Mouse (Mus musculus) intestine, postnatal 0 days (tissue): ENCODE data around the gene Wdr90. TPM values are rescaled to one million over a fixed set of nuclear protein-coding genes. Genes with fewer than 3 reads are reported as not detected.

Experiments
- ATAC-seq: fragments of 200-750 bp; cut with Nextera tagmentation; 2 replicates; pipeline ENCODE4 v1.8.0; 2017; ENCODE audit warnings: mild to moderate bottlenecking, moderate TSS enrichment, moderate library complexity
- H3K27ac ChIP-seq: fragments of 300-500 bp; sonication (generic); 2 replicates; pipeline ENCODE4 v1.5.1; 2014; ENCODE audit warnings: mild to moderate bottlenecking, low read depth, low read length, moderate library complexity
- H3K27me3 ChIP-seq: fragments of 300-500 bp; sonication (generic); replicated peaks from 2 replicates; pipeline ENCODE4 v1.6.1; 2014; ENCODE audit warnings: low read length, mixed read lengths; ENCODE audit not compliant: control insufficient read depth, insufficient read depth
- H3K36me3 ChIP-seq: fragments of 300-500 bp; sonication (generic); 2 replicates; pipeline ENCODE4 v1.6.1; 2014; ENCODE audit warnings: mild to moderate bottlenecking, moderate library complexity; ENCODE audit not compliant: control insufficient read depth, insufficient read depth
- H3K4me1 ChIP-seq: fragments of 300-500 bp; sonication (generic); replicated peaks from 2 replicates; pipeline ENCODE4 v1.6.1; 2014; ENCODE audit warnings: antibody characterized with exemption, low read length, mixed read lengths; ENCODE audit not compliant: control insufficient read depth, insufficient read depth
- H3K4me2 ChIP-seq: fragments of 300-500 bp; sonication (generic); replicated peaks from 2 replicates; pipeline ENCODE4 v1.6.1; 2014; ENCODE audit warnings: low read depth, mild to moderate bottlenecking, moderate library complexity
- H3K4me3 ChIP-seq: fragments of 300-500 bp; sonication (generic); 2 replicates; pipeline ENCODE4 v1.5.1; 2014; ENCODE audit warnings: low read depth, low read length
- H3K9ac ChIP-seq: fragments of 300-500 bp; sonication (generic); 2 replicates; pipeline ENCODE4 v1.6.1; 2014; ENCODE audit warnings: mild to moderate bottlenecking, low read depth, low read length
- H3K9me3 ChIP-seq: fragments of 300-500 bp; sonication (generic); 2 replicates; pipeline ENCODE4 v1.6.1; 2016; ENCODE audit warnings: mixed run types; ENCODE audit not compliant: control insufficient read depth
- CTCF ChIP-seq: sonication (generic); IDR thresholded peaks from 2 replicates; pipeline ENCODE4 v1.5.1; 2016; ENCODE audit warnings: low read depth, mild to moderate bottlenecking, control low read depth, antibody characterized with exemption, moderate library complexity
- WGBS: fragments of 180-500 bp; shearing (Covaris S2); extraction: QIAGEN DNeasy Blood & Tissue Kit; methylation state at CpG from one replicate; pipeline ENCODE4 v1.1.7; 2014; 5-methylcytosine and 5-hydroxymethylcytosine counted together
- microRNA-seq: library from miRNA; unstranded; fragments of <30 nt; microRNA quantifications from one replicate; pipeline ENCODE4, GENCODE M21; 2016
- polyA plus RNA-seq: library from polyadenylated mRNA; unstranded; fragments of >200 nt; fragmentation: Nextera tagmentation; extraction: Ambion mirVana; gene quantifications from 2 replicates; pipeline ENCODE4 v1.2.1, GENCODE M21; 2015

The Wdr90 gene
- polyA plus RNA-seq, 1 experiment from 2014 or later = 2.5 TPM

GRCm38 (mm10) chr17:25795609-25796092 lies 65.7 kb downstream of the Wdr90 start, which contains the start of gene AC134908.4:
TSS of gene AC134908.4 (minus strand) at chr17:25795659.
- no peak for ATAC-seq
- Histone ChIP-seq H3K9ac (peak within 1 kb of the TSS; percentile 40; the same call in 1 of the 2 replicates), H3K4me3 (peak within 1 kb of the TSS; percentile 81), H3K4me1 (peaks cover 22% of the 10 kb centered on the region; the same call in 1 of the 2 replicates), H3K27ac (no peak within 1 kb of the TSS; the same call in 1 of the 2 replicates), H3K4me2 (peak within 1 kb of the TSS; percentile 93), H3K9me3 (no peaks in the 10 kb centered on the region), H3K36me3 (no peaks in the 10 kb centered on the region), H3K27me3 (no peaks in the 10 kb centered on the region)
- no peak for TF ChIP-seq CTCF
- WGBS = 48% methylated on average over 6 of the region's 6 CpGs

- Histone ChIP-seq H3K4me2 (no peak overlapping the region), H3K9ac (no peak overlapping the region), H3K4me1 (peaks cover 22% of the 10 kb centered on the region; the same call in 1 of the 2 replicates), H3K27me3 (no peaks in the 10 kb centered on the region), H3K27ac (no peak overlapping the region; the same call in 1 of the 2 replicates), H3K4me3 (no peak overlapping the region), H3K9me3 (no peaks in the 10 kb centered on the region), H3K36me3 (0 out of 2 replicates have a peak, but pooled peaks cover under 1% of the 10 kb centered on the region)
- 91% methylated on average over 17 of the region's 17 CpGs for WGBS
- no peak for ATAC-seq
- no peak for TF ChIP-seq CTCF
These were observed 66.3 kb downstream of the Wdr90 start for GRCm38 (mm10) chr17:25794998-25795397.

Small RNAs within 50 kb of the gene (microRNA-seq; reads per million reads assigned to microRNA genes)
- not detected for gene Mir3082

Other genes starting within 250 kb of the Wdr90 start
- 0.92 and 0.95 TPM in 2 replicates for gene Gng13, start 144.3 kb downstream of the Wdr90 start, polyA plus RNA-seq
- gene Chtf18, start 134.1 kb downstream of the Wdr90 start, polyA plus RNA-seq = 4.3 and 6.1 TPM in 2 replicates
- 6.7 and 7.2 TPM in 2 replicates for gene Rpusd1, start 133.8 kb downstream of the Wdr90 start, polyA plus RNA-seq
- gene Mslnl, start 125.5 kb downstream of the Wdr90 start, polyA plus RNA-seq = not detected in 2 replicates
- 48.2 and 57.0 TPM in 2 replicates for gene Msln, start 107.1 kb downstream of the Wdr90 start, polyA plus RNA-seq
- gene Narfl, start 87.7 kb downstream of the Wdr90 start, polyA plus RNA-seq = 20.2 and 21.7 TPM in 2 replicates
- 28.2 and 31.4 TPM in 2 replicates for gene Haghl, start 75.8 kb downstream of the Wdr90 start, polyA plus RNA-seq
- 0.09 and 0.18 TPM in 2 replicates for gene Ccdc78, start 74.9 kb downstream of the Wdr90 start, polyA plus RNA-seq
- 127 and 129 TPM in 2 replicates for gene Fam173a, start 68.6 kb downstream of the Wdr90 start, polyA plus RNA-seq
- gene AC134908.4, start 65.8 kb downstream of the Wdr90 start, polyA plus RNA-seq = not detected in 2 replicates
- gene Metrn, start 64.4 kb downstream of the Wdr90 start, polyA plus RNA-seq = 21.4 and 23.5 TPM in 2 replicates
- gene Fbxl16, start 52.4 kb downstream of the Wdr90 start, polyA plus RNA-seq = 1.1 and 1.5 TPM in 2 replicates
- 9.6 and 10.2 TPM in 2 replicates for gene Wdr24, start 37.9 kb downstream of the Wdr90 start, polyA plus RNA-seq
- 22.7 and 23.0 TPM in 2 replicates for gene Jmjd8, start 32.6 kb downstream of the Wdr90 start, polyA plus RNA-seq
- gene Stub1, start 28.1 kb downstream of the Wdr90 start, polyA plus RNA-seq = 245 and 246 TPM in 2 replicates
- 1.4 and 1.9 TPM in 2 replicates for gene Rhbdl1, start 24.2 kb downstream of the Wdr90 start, polyA plus RNA-seq
- gene Gm20683, start 19.7 kb downstream of the Wdr90 start, polyA plus RNA-seq = 0.54 and 0.90 TPM in 2 replicates
- gene Rhot2, start 16.6 kb downstream of the Wdr90 start, polyA plus RNA-seq = 18.1 and 20.4 TPM in 2 replicates
- 51.0 and 55.9 TPM in 2 replicates for gene Mcrip2, start 7.3 kb upstream of the Wdr90 start, polyA plus RNA-seq
- gene Mettl26, start 13.6 kb upstream of the Wdr90 start, polyA plus RNA-seq = 46.6 and 51.7 TPM in 2 replicates
- 0.14 and 0.27 TPM in 2 replicates for gene Wfikkn1, start 19.4 kb upstream of the Wdr90 start, polyA plus RNA-seq
- gene Rab40c, start 58.2 kb upstream of the Wdr90 start, polyA plus RNA-seq = 15.8 and 16.9 TPM in 2 replicates
- 34.9 and 37.2 TPM in 2 replicates for gene Pigq, start 83.4 kb upstream of the Wdr90 start, polyA plus RNA-seq
- not detected in 2 replicates for gene Nhlrc4, start 83.5 kb upstream of the Wdr90 start, polyA plus RNA-seq
- gene A930017K11Rik, start 91.1 kb upstream of the Wdr90 start, polyA plus RNA-seq = 0.05 and 0.09 TPM in 2 replicates
- 29.5 and 37.4 TPM in 2 replicates for gene Capn15, start 124.3 kb upstream of the Wdr90 start, polyA plus RNA-seq
- gene Rab11fip3, start 208.1 kb upstream of the Wdr90 start, polyA plus RNA-seq = 32.3 and 37.5 TPM in 2 replicates
- gene Decr2, start 228.8 kb upstream of the Wdr90 start, polyA plus RNA-seq = 36.2 and 37.4 TPM in 2 replicates
- gene Nme4, start 234.1 kb upstream of the Wdr90 start, polyA plus RNA-seq = 18.5 and 20.4 TPM in 2 replicates